Mouse (Mus musculus) liver, embryonic 12.5 days (tissue): ENCODE measurements around the gene Hoxa10. TPM values are rescaled to one million over a fixed set of nuclear protein-coding genes. Genes with fewer than 3 reads are reported as not detected.
A peak's percentile ranks its signal among the peaks of the same experiment; 100 is the strongest.

Experiments used
- ATAC-seq: fragments of 200-750 bp; cut with Nextera tagmentation; 2 replicates; pipeline ENCODE4 v1.8.0; 2017; ENCODE audit warnings: moderate number of reproducible peaks, mild to moderate bottlenecking, moderate library complexity
- H3K27ac ChIP-seq: fragments of 300-500 bp; sonication (generic); 2 replicates; pipeline ENCODE4 v1.5.1; 2016; ENCODE audit warnings: mild to moderate bottlenecking
- H3K27me3 ChIP-seq: fragments of 300-500 bp; sonication (generic); replicated peaks from 2 replicates; pipeline ENCODE4 v1.6.1; 2016; ENCODE audit warnings: mild to moderate bottlenecking, moderate library complexity
- H3K36me3 ChIP-seq: fragments of 300-500 bp; sonication (generic); 2 replicates; pipeline ENCODE4 v1.6.1; 2016; ENCODE audit warnings: mild to moderate bottlenecking, moderate library complexity
- H3K4me1 ChIP-seq: fragments of 300-500 bp; sonication (generic); 2 replicates; pipeline ENCODE4 v1.6.1; 2016
- H3K4me2 ChIP-seq: fragments of 300-500 bp; sonication (generic); 2 replicates; pipeline ENCODE4 v1.6.1; 2016; ENCODE audit warnings: mild to moderate bottlenecking, moderate library complexity
- H3K4me3 ChIP-seq: fragments of 300-500 bp; sonication (generic); 2 replicates; pipeline ENCODE4 v1.5.1; 2016; ENCODE audit warnings: mild to moderate bottlenecking, moderate library complexity
- H3K9ac ChIP-seq: fragments of 300-500 bp; sonication (generic); 2 replicates; pipeline ENCODE4 v1.6.1; 2016; ENCODE audit warnings: mild to moderate bottlenecking, moderate library complexity
- H3K9me3 ChIP-seq: fragments of 300-500 bp; sonication (generic); replicated peaks from 2 replicates; pipeline ENCODE4 v1.6.1; 2016; ENCODE audit warnings: mild to moderate bottlenecking, moderate library complexity
- WGBS: fragments of 180-500 bp; shearing (Covaris S2); methylation state at CpG from one replicate; pipeline ENCODE4 v1.1.7; 2016; ENCODE audit not compliant: insufficient replicate concordance; 5-methylcytosine and 5-hydroxymethylcytosine counted together
- microRNA counts: library from miRNA; unstranded; fragments of <30 nt; microRNA quantifications from one replicate; lab custom pipeline; 2017
- microRNA-seq: library from miRNA; unstranded; fragments of <30 nt; microRNA quantifications from one replicate; pipeline ENCODE4, GENCODE M21; 2017
- polyA plus RNA-seq: library from polyadenylated mRNA; unstranded; fragments of >200 nt; fragmentation: Nextera tagmentation; extraction: Ambion mirVana; gene quantifications from 2 replicates; pipeline ENCODE4 v1.2.1, GENCODE M21; 2016

The Hoxa10 gene
- polyA plus RNA-seq, 1 experiment from 2014 or later, result 0.44 TPM

DNA sequence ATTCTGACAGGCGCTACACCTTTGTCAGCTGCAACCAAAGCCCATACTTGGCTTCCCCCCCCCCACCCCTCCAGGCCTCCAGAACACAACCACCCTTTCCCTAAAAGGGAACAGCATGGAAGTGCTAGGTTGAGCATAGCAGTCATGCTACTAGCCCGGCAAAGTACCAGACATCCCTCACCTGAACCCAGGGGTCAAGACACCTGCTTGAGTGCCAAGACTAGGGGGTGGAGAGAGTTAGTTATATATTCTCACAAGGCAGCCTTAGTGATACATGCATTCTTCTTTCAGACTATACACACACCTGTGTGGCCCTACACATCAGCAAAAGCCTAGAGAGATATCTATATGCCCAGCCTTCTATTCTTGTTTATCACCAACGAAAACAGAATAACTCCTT is 54.8 kb downstream of the Hoxa10 start:
- 15% methylated on average over 3 of the region's 3 CpGs for WGBS
- Histone ChIP-seq H3K4me3 (no peak overlapping the region), H3K27me3 (peaks cover 100% of the 10 kb centered on the region), H3K4me2 (no peak overlapping the region), H3K9ac (no peak overlapping the region), H3K4me1 (peaks cover 13% of the 10 kb centered on the region; the same call in 1 of the 2 replicates), H3K36me3 (no peaks in the 10 kb centered on the region), H3K9me3 (no peaks in the 10 kb centered on the region), H3K27ac (no peak overlapping the region)
- ATAC-seq, result no peak

DNA sequence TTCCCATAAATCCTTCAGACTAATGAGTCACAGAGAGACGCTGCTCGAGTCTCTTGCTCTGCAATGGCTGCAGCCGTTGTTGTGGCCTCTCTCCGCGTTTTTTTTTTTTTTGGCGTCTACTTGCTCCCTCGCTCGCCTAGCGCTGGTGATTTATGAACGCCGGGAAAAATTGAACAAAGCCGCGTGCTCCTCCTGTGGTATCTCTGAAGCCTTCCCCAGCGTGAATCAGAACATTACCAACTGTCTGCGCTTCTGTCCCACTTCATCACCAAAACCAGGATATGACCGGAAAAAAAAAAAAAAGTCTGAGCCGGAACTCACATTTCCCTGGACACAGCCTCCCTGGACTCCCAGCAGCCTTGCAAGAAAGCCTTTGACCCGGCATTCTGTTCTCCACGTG is 55.4 kb downstream of the Hoxa10 start:
- Histone ChIP-seq H3K4me1 (peaks cover 13% of the 10 kb centered on the region; the same call in 1 of the 2 replicates), H3K9ac (no peak overlapping the region), H3K9me3 (no peaks in the 10 kb centered on the region), H3K27ac (no peak overlapping the region), H3K4me2 (no peak overlapping the region), H3K36me3 (no peaks in the 10 kb centered on the region), H3K27me3 (peaks cover 100% of the 10 kb centered on the region), H3K4me3 (no peak overlapping the region)
- 3% methylated on average over 19 of the region's 19 CpGs for WGBS
- no peak for ATAC-seq

DNA sequence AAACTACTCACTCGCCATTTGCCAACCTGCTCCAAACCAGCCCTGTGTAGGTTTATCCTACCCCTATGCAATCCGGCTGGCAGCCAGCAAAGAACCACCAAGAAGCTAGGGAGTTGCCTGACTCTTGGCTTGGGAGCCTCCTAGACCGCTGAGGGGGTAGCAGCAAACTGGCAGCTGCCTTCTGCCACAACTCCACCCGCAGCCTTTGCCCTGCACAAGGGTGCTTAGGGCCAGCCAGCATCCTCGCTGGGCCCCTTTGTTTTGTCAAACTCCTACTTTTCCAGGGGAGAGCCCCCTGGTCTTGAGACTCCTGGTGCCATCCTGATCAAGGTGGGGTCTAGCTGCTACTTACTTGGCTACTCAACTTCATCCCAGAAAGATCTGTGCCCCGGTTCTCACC is 56.0 kb downstream of the Hoxa10 start:
- ATAC-seq, result no peak
- H3K27me3 ChIP-seq, result peaks cover 100% of the 10 kb centered on the region
- H3K9ac ChIP-seq, result no peak overlapping the region
- no peak overlapping the region for H3K27ac ChIP-seq
- no peaks in the 10 kb centered on the region for H3K36me3 ChIP-seq
- 6% methylated on average over 6 of the region's 6 CpGs for WGBS
- H3K9me3 ChIP-seq, result no peaks in the 10 kb centered on the region
- peaks cover 13% of the 10 kb centered on the region; the same call in 1 of the 2 replicates for H3K4me1 ChIP-seq
- H3K4me3 ChIP-seq, result no peak overlapping the region
- H3K4me2 ChIP-seq, result no peak overlapping the region

DNA sequence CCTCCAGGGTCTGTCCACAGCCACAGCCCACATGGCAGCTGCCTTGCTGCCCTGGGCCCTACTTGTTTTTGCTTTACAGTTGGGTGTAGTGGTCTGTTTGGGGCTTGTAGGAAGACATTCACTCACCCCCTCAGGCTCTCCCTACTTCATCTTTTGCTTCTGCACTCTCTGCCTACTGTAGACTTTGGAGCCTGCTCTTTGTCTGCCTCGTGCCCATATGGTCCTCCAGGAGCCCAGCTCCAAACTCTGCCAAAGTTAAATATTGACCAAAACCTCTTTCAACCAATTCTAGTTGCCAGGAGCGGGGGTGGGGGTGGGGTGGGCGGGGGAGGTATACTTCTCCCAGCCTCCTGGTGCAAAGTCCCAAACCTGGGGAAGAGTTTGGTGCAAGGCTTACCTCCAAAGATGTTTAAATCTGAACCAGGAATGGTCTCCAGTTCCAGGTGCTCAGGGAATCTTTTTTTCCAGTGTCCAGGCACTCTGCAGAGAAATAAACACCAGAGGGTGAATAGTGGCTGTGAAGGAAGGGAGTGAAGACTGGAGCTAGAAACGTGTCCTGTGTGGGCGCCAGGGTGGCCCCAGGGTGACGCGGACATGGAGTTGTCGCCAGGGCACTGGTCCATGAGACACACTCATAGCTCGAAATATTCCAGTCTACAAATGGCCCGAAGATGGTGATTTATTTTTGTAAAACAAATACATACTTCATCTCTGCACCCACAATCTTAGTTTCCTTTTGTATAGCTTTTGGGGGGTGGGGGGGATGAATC is 57.2 kb downstream of the Hoxa10 start:
- peak overlapping the region; percentile 49; the same call in 1 of the 2 replicates for H3K27ac ChIP-seq
- 23% methylated on average over 10 of the region's 10 CpGs for WGBS
- H3K4me3 ChIP-seq, result no peak overlapping the region
- H3K27me3 ChIP-seq, result peaks cover 100% of the 10 kb centered on the region
- H3K4me1 ChIP-seq, result peaks cover 13% of the 10 kb centered on the region; the same call in 1 of the 2 replicates
- H3K4me2 ChIP-seq, result peak overlapping the region; percentile 29; the same call in 1 of the 2 replicates
- ATAC-seq, result no peak
- H3K9ac ChIP-seq, result no peak overlapping the region
- H3K36me3 ChIP-seq, result no peaks in the 10 kb centered on the region
- H3K9me3 ChIP-seq, result no peaks in the 10 kb centered on the region

DNA sequence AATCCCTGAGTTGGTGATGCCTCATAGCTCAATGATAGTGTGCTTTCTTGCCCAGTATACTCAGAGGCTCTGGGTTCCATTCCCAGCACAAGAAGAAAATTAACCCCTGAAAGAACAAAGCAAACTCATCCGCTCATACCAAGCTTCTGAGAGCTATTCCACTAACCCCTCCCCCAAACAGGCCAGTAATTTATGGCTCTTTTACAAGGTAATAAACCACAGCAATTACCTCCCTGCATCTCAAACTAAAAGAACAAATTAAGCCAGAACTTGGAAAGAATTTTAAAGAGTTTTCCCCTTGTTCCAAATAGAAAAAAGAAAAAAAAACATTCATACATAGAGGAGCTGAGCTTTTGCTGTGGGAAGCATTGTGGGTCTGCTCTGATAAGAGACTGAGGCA is 57.9 kb downstream of the Hoxa10 start:
- Histone ChIP-seq H3K9me3 (no peaks in the 10 kb centered on the region), H3K27ac (peak overlapping the region; percentile 49; the same call in 1 of the 2 replicates), H3K27me3 (peaks cover 100% of the 10 kb centered on the region), H3K4me1 (peaks cover 13% of the 10 kb centered on the region; the same call in 1 of the 2 replicates), H3K4me3 (no peak overlapping the region), H3K36me3 (no peaks in the 10 kb centered on the region), H3K9ac (no peak overlapping the region), H3K4me2 (peak overlapping the region; percentile 29; the same call in 1 of the 2 replicates)
- no peak for ATAC-seq
- 32% methylated on average over 1 of the region's 1 CpGs for WGBS

DNA sequence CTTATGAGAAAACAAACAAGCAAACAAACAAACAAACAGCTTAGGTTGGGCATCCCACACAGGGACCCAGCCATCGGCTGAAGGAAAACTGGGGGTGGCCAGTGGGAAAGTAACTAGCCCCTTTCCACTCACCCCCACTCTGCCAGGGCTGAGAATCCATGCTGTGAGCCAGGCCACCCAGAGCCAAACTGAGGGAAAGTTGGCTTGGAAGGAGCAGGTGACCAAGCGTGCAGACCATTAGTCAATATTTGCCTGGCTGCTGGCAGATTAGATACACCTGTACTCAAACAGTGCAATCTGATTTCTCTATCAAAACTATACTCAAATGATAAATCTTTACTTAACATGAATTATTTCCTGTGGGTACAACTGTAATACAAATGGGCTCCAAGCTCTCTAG is 58.6 kb downstream of the Hoxa10 start:
- H3K4me3 ChIP-seq, result no peak overlapping the region

More for the DNA sequence above, 58.6 kb downstream of the Hoxa10 start:
- ATAC-seq, result no peak
- 27% methylated on average over 2 of the region's 2 CpGs for WGBS
- H3K27me3 ChIP-seq, result peaks cover 100% of the 10 kb centered on the region
- no peak overlapping the region for H3K9ac ChIP-seq
- H3K4me1 ChIP-seq, result peaks cover 13% of the 10 kb centered on the region; the same call in 1 of the 2 replicates
- H3K36me3 ChIP-seq, result no peaks in the 10 kb centered on the region
- no peak overlapping the region for H3K4me2 ChIP-seq
- no peaks in the 10 kb centered on the region for H3K9me3 ChIP-seq
- H3K27ac ChIP-seq, result no peak overlapping the region

MicroRNA genes within 50 kb of the gene (microRNA counts, 519-probe panel; counts per million panel counts)
- 582 counts per million, percentile 70 among the panel's probes with 10 or more counts for microRNA mmu-miR-196b (lab: Ali Mortazavi, UCI)

Small RNA genes lying within 50 kb of the gene (microRNA-seq; reads per million reads assigned to microRNA genes)
- gene Mir196b, result 2,134 reads per million, percentile 80 among the genes with 10 or more reads in this experiment

Other genes starting within 250 kb of the Hoxa10 start
- 22.2 and 22.6 TPM in 2 replicates for gene Skap2, start 228.3 kb downstream of the Hoxa10 start, polyA plus RNA-seq
- gene Hoxa1, start 82.5 kb downstream of the Hoxa10 start, polyA plus RNA-seq, result 1.0 and 1.1 TPM in 2 replicates
- 1.4 TPM in 2 replicates for gene Hoxa2, start 76.0 kb downstream of the Hoxa10 start, polyA plus RNA-seq
- gene 5730596B20Rik, start 63.4 kb downstream of the Hoxa10 start, polyA plus RNA-seq, result 0.29 TPM in 2 replicates
- gene Hoxa4, start 49.1 kb downstream of the Hoxa10 start, polyA plus RNA-seq, result 0.79 and 0.92 TPM in 2 replicates
- gene Hoxa5, start 36.3 kb downstream of the Hoxa10 start, polyA plus RNA-seq, result 2.1 and 3.1 TPM in 2 replicates
- gene Hoxa6, start 32.1 kb downstream of the Hoxa10 start, polyA plus RNA-seq, result 0.14 and 0.20 TPM in 2 replicates
- 0.97 and 1.2 TPM in 2 replicates for gene Hoxa3, start 27.5 kb downstream of the Hoxa10 start, polyA plus RNA-seq
- gene Gm28308, start 27.5 kb downstream of the Hoxa10 start, polyA plus RNA-seq, result not detected in 2 replicates
- gene Hoxa7, start 19.0 kb downstream of the Hoxa10 start, polyA plus RNA-seq, result 0.74 and 0.81 TPM in 2 replicates
- gene Hoxa9, start 9.8 kb downstream of the Hoxa10 start, polyA plus RNA-seq, result 1.2 and 1.4 TPM in 2 replicates
- gene Hoxa11, start 5.0 kb upstream of the Hoxa10 start, polyA plus RNA-seq, result 0.06 TPM in 1 of 2 replicates, not detected in the other
- not detected in 2 replicates for gene Hoxa13, start 20.0 kb upstream of the Hoxa10 start, polyA plus RNA-seq
- 0.06 TPM in 1 of 2 replicates, not detected in the other for gene Evx1, start 72.6 kb upstream of the Hoxa10 start, polyA plus RNA-seq